Mouse (Mus musculus) CD4-positive naive resting alpha-beta T cell, adult 76 days (primary cell): Measurements from ENCODE around the gene Bloc1s5. TPM values are rescaled to one million over a fixed set of nuclear protein-coding genes. Genes with fewer than 3 reads are reported as not detected.

Experiments
- total RNA-seq: library from RNA; stranded (reverse); gene quantifications from one replicate; pipeline ENCODE4 v1.2.4, GENCODE M21; 2023

The Bloc1s5 gene
- 5.1 TPM for total RNA-seq

GRCm38 (mm10) chr13:38634800-38635269 lies at the start of gene Bloc1s5:
Gene Bloc1s5, minus strand, starts transcription at chr13:38635109.

GRCm38 (mm10) chr13:38658528-38659280 lies 23.8 kb upstream of the Bloc1s5 start, which contains the start of gene Eef1e1:
Gene Eef1e1, minus strand, starts transcription at chr13:38659058.

Other genes starting within 250 kb of the Bloc1s5 start
- 33.7 TPM for gene Txndc5, start 106.3 kb downstream of the Bloc1s5 start, total RNA-seq
- gene Eef1e1, start 23.9 kb upstream of the Bloc1s5 start, total RNA-seq: 36.8 TPM